Mouse (Mus musculus) heart, embryonic 12.5 days (tissue): Measurements from ENCODE around the gene Csmd2. TPM values are rescaled to one million over a fixed set of nuclear protein-coding genes. Genes with fewer than 3 reads are reported as not detected.

Experiments
- ATAC-seq: fragments of 200-750 bp; cut with Nextera tagmentation; 2 replicates; pipeline ENCODE4 v1.8.0; 2017; ENCODE audit warnings: moderate TSS enrichment, moderate library complexity; ENCODE audit not compliant: insufficient number of reproducible peaks, low FRiP score
- H3K27ac ChIP-seq: fragments of 300-500 bp; sonication (generic); 2 replicates; pipeline ENCODE4 v1.5.1; 2016; ENCODE audit warnings: mild to moderate bottlenecking, moderate library complexity; ENCODE audit not compliant: poor library complexity, severe bottlenecking
- H3K27me3 ChIP-seq: fragments of 300-500 bp; sonication (generic); replicated peaks from 2 replicates; pipeline ENCODE4 v1.6.1; 2016; ENCODE audit warnings: mild to moderate bottlenecking, moderate library complexity
- H3K36me3 ChIP-seq: fragments of 300-500 bp; sonication (generic); 2 replicates; pipeline ENCODE4 v1.6.1; 2016; ENCODE audit warnings: mild to moderate bottlenecking, moderate library complexity
- H3K4me1 ChIP-seq: fragments of 300-500 bp; sonication (generic); replicated peaks from 2 replicates; pipeline ENCODE4 v1.6.1; 2016; ENCODE audit warnings: mild to moderate bottlenecking
- H3K4me2 ChIP-seq: fragments of 300-500 bp; sonication (generic); 2 replicates; pipeline ENCODE4 v1.6.1; 2016; ENCODE audit warnings: mild to moderate bottlenecking, moderate library complexity
- H3K4me3 ChIP-seq: fragments of 300-500 bp; sonication (generic); 2 replicates; pipeline ENCODE4 v1.5.1; 2016; ENCODE audit warnings: mild to moderate bottlenecking
- H3K9ac ChIP-seq: fragments of 300-500 bp; sonication (generic); 2 replicates; pipeline ENCODE4 v1.6.1; 2016; ENCODE audit warnings: mild to moderate bottlenecking, moderate library complexity
- H3K9me3 ChIP-seq: fragments of 300-500 bp; sonication (generic); replicated peaks from 2 replicates; pipeline ENCODE4 v1.6.1; 2016; ENCODE audit warnings: mild to moderate bottlenecking, moderate library complexity
- WGBS: fragments of 180-500 bp; shearing (Covaris S2); methylation state at CpG from one replicate; pipeline ENCODE4 v1.1.7; 2016; 5-methylcytosine and 5-hydroxymethylcytosine counted together
- polyA plus RNA-seq: library from polyadenylated mRNA; unstranded; fragments of >200 nt; fragmentation: Nextera tagmentation; extraction: Ambion mirVana; gene quantifications from 2 replicates; pipeline ENCODE4 v1.2.1, GENCODE M21; 2016

Gene Csmd2
- polyA plus RNA-seq, 1 experiment from 2014 or later: 0.06 TPM

GRCm38 (mm10) chr4:128340457-128340856 is 352.8 kb downstream of the Csmd2 start:
- 79% methylated on average over 7 of the region's 7 CpGs for WGBS
- no peaks in the 10 kb centered on the region for H3K36me3 ChIP-seq
- no peak overlapping the region for H3K4me3 ChIP-seq
- peaks cover 11% of the 10 kb centered on the region; the same call in 1 of the 2 replicates for H3K27me3 ChIP-seq
- no peaks in the 10 kb centered on the region for H3K4me1 ChIP-seq
- H3K9me3 ChIP-seq: no peaks in the 10 kb centered on the region
- H3K9ac ChIP-seq: no peak overlapping the region
- no peak for ATAC-seq
- H3K4me2 ChIP-seq: no peak overlapping the region
- H3K27ac ChIP-seq: no peak overlapping the region

- H3K4me1 ChIP-seq: no peaks in the 10 kb centered on the region
- H3K27ac ChIP-seq: no peak overlapping the region
- no peak overlapping the region for H3K9ac ChIP-seq
- no peaks in the 10 kb centered on the region for H3K9me3 ChIP-seq
- H3K4me3 ChIP-seq: no peak overlapping the region
- H3K27me3 ChIP-seq: peaks cover 12% of the 10 kb centered on the region; the same call in 1 of the 2 replicates
- H3K4me2 ChIP-seq: no peak overlapping the region
- no peak for ATAC-seq
- WGBS: 43% methylated on average over 7 of the region's 7 CpGs
- no peaks in the 10 kb centered on the region for H3K36me3 ChIP-seq
Measured at GRCm38 (mm10) chr4:128341315-128341714, 353.7 kb downstream of the Csmd2 start.

- Histone ChIP-seq H3K9me3 (no peaks in the 10 kb centered on the region), H3K27ac (no peak overlapping the region), H3K9ac (no peak overlapping the region), H3K27me3 (peaks cover 13% of the 10 kb centered on the region; the same call in 1 of the 2 replicates), H3K4me1 (no peaks in the 10 kb centered on the region), H3K36me3 (no peaks in the 10 kb centered on the region), H3K4me3 (no peak overlapping the region), H3K4me2 (no peak overlapping the region)
- WGBS: 33% methylated on average over 1 of the region's 1 CpGs
- ATAC-seq: no peak
Measured at GRCm38 (mm10) chr4:128342208-128342607, 354.6 kb downstream of the Csmd2 start.

- H3K27me3 ChIP-seq: no peaks in the 10 kb centered on the region
Measured at GRCm38 (mm10) chr4:128358751-128359150, 371.1 kb downstream of the Csmd2 start.

GRCm38 (mm10) chr4:128365851-128366250 is 378.2 kb downstream of the Csmd2 start:
- Histone ChIP-seq H3K9ac (no peak overlapping the region), H3K4me1 (no peaks in the 10 kb centered on the region), H3K4me3 (no peak overlapping the region), H3K36me3 (no peaks in the 10 kb centered on the region), H3K9me3 (no peaks in the 10 kb centered on the region), H3K27ac (no peak overlapping the region), H3K4me2 (no peak overlapping the region), H3K27me3 (no peaks in the 10 kb centered on the region)
- no peak for ATAC-seq
- 67% methylated on average over 4 of the region's 4 CpGs for WGBS

More at GRCm38 (mm10) chr4:128358751-128359150, 371.1 kb downstream of the Csmd2 start:
- Histone ChIP-seq H3K36me3 (no peaks in the 10 kb centered on the region), H3K4me3 (no peak overlapping the region), H3K4me2 (no peak overlapping the region), H3K4me1 (no peaks in the 10 kb centered on the region), H3K27ac (no peak overlapping the region), H3K9me3 (no peaks in the 10 kb centered on the region), H3K9ac (no peak overlapping the region)
- no peak for ATAC-seq
- 82% methylated on average over 11 of the region's 11 CpGs for WGBS

- no peaks in the 10 kb centered on the region for H3K27me3 ChIP-seq
- no peak overlapping the region for H3K4me2 ChIP-seq
- WGBS: 87% methylated on average over 6 of the region's 6 CpGs
- no peaks in the 10 kb centered on the region for H3K4me1 ChIP-seq
- no peak overlapping the region for H3K27ac ChIP-seq
- H3K9me3 ChIP-seq: no peaks in the 10 kb centered on the region
- ATAC-seq: no peak
- H3K9ac ChIP-seq: no peak overlapping the region
- H3K4me3 ChIP-seq: no peak overlapping the region
- no peaks in the 10 kb centered on the region for H3K36me3 ChIP-seq
Measured at GRCm38 (mm10) chr4:128368088-128368487, 380.4 kb downstream of the Csmd2 start.

- Histone ChIP-seq H3K4me3 (no peak overlapping the region), H3K9me3 (no peaks in the 10 kb centered on the region), H3K4me1 (no peaks in the 10 kb centered on the region), H3K27ac (no peak overlapping the region), H3K36me3 (no peaks in the 10 kb centered on the region), H3K4me2 (no peak overlapping the region), H3K9ac (no peak overlapping the region), H3K27me3 (no peaks in the 10 kb centered on the region; the same call in 1 of the 2 replicates)
- no peak for ATAC-seq
- WGBS: 75% methylated on average over 6 of the region's 6 CpGs
Measured at GRCm38 (mm10) chr4:128371766-128372165, 384.1 kb downstream of the Csmd2 start.

GRCm38 (mm10) chr4:128373196-128373595 is 385.5 kb downstream of the Csmd2 start:
- H3K27me3 ChIP-seq: no peaks in the 10 kb centered on the region; the same call in 1 of the 2 replicates

GRCm38 (mm10) chr4:128374051-128374450 is 386.4 kb downstream of the Csmd2 start:
- no peak for ATAC-seq
- no peaks in the 10 kb centered on the region for H3K36me3 ChIP-seq
- 82% methylated on average over 5 of the region's 5 CpGs for WGBS
- no peak overlapping the region for H3K27ac ChIP-seq
- no peaks in the 10 kb centered on the region for H3K4me1 ChIP-seq
- no peaks in the 10 kb centered on the region for H3K9me3 ChIP-seq
- no peak overlapping the region for H3K4me3 ChIP-seq
- H3K27me3 ChIP-seq: no peaks in the 10 kb centered on the region; the same call in 1 of the 2 replicates
- no peak overlapping the region for H3K4me2 ChIP-seq
- H3K9ac ChIP-seq: no peak overlapping the region

More at GRCm38 (mm10) chr4:128373196-128373595, 385.5 kb downstream of the Csmd2 start:
- Histone ChIP-seq H3K4me3 (no peak overlapping the region), H3K9me3 (no peaks in the 10 kb centered on the region), H3K4me1 (no peaks in the 10 kb centered on the region), H3K27ac (no peak overlapping the region), H3K36me3 (no peaks in the 10 kb centered on the region), H3K4me2 (no peak overlapping the region), H3K9ac (no peak overlapping the region)
- 78% methylated on average over 6 of the region's 6 CpGs for whole genome bisulfite sequencing
- no peak for ATAC-seq

GRCm38 (mm10) chr4:128378946-128379345 is 391.3 kb downstream of the Csmd2 start:
- no peaks in the 10 kb centered on the region for H3K36me3 ChIP-seq
- 77% methylated on average over 2 of the region's 2 CpGs for WGBS
- no peak overlapping the region for H3K27ac ChIP-seq
- H3K4me3 ChIP-seq: no peak overlapping the region
- H3K4me1 ChIP-seq: no peaks in the 10 kb centered on the region
- no peak overlapping the region for H3K4me2 ChIP-seq
- H3K9ac ChIP-seq: no peak overlapping the region
- no peak for ATAC-seq
- H3K9me3 ChIP-seq: no peaks in the 10 kb centered on the region
- no peaks in the 10 kb centered on the region; the same call in 1 of the 2 replicates for H3K27me3 ChIP-seq

GRCm38 (mm10) chr4:128381331-128381730 is 393.7 kb downstream of the Csmd2 start:
- Histone ChIP-seq H3K27me3 (no peaks in the 10 kb centered on the region), H3K4me3 (no peak overlapping the region), H3K4me1 (no peaks in the 10 kb centered on the region), H3K9me3 (no peaks in the 10 kb centered on the region), H3K9ac (no peak overlapping the region), H3K36me3 (no peaks in the 10 kb centered on the region), H3K27ac (no peak overlapping the region), H3K4me2 (no peak overlapping the region)
- WGBS: 87% methylated on average over 6 of the region's 6 CpGs
- no peak for ATAC-seq

GRCm38 (mm10) chr4:128383800-128384199 is 396.1 kb downstream of the Csmd2 start:
- no peak for ATAC-seq
- Histone ChIP-seq H3K36me3 (no peaks in the 10 kb centered on the region), H3K27ac (no peak overlapping the region), H3K27me3 (no peaks in the 10 kb centered on the region), H3K4me2 (no peak overlapping the region), H3K4me1 (no peaks in the 10 kb centered on the region), H3K9me3 (no peaks in the 10 kb centered on the region), H3K9ac (no peak overlapping the region), H3K4me3 (no peak overlapping the region)
- 84% methylated on average over 7 of the region's 7 CpGs for WGBS
